In genomic region chr9:110689261-110689779, GRCm38 (mm10) we compare ENCODE assay signal across 11 mouse cellular contexts. TPM values are rescaled to one million over a fixed set of nuclear protein-coding genes. Genes with fewer than 3 reads are reported as not detected.
A peak's percentile ranks its signal among the peaks of the same experiment; 100 is the strongest.
DNase-seq lines count a peak whose midpoint lies in the region; ATAC-seq lines count a peak whose summit lies in the region.
"Had no signal": no experiment of that assay in that cellular context is flagged by ENCODE, and none has a peak within 500 bp of the region (broad histone marks: within the 10 kb centered on the region; RNA-seq: fewer than 3 reads in every experiment).

No protein-coding gene starts in this region.

- H3K27me3 ChIP-seq in intestine, embryonic 16.5 days (replicated peaks; ENCODE audit: control insufficient read depth, insufficient read depth, low read length), result no peaks in the 10 kb centered on the region
- H3K27me3 ChIP-seq: hindbrain, embryonic 12.5 days; limb, embryonic 15.5 days had no signal

- peak overlapping the region; percentile 50 for H3K27ac ChIP-seq in intestine, embryonic 16.5 days (ENCODE audit: low read length)
- H3K27ac ChIP-seq: forebrain, embryonic 10.5 days; hindbrain, embryonic 12.5 days; limb, embryonic 15.5 days had no signal

- H3K4me1 ChIP-seq in intestine, embryonic 16.5 days (ENCODE audit: control insufficient read depth, insufficient read depth, low read length), result peaks cover 29% of the 10 kb centered on the region

- DNase-seq in R1 (ENCODE audit: low read depth, low spot score), result peak; percentile 16
- peak; percentile 77 for DNase-seq in large intestine, adult 2 months (ENCODE audit: low read depth, low spot score)
- DNase-seq in lung, postnatal 10 days, result peak; percentile 55
- DNase-seq in frontal cortex, adult 2 months (ENCODE audit: extremely low spot score in 1 of 2, low spot score in 1 of 2), result no peak
- no peak for DNase-seq in right cerebral cortex, adult 18-20 months
- DNase-seq in thymus, postnatal 25 days, result no peak
- DNase-seq: embryo, embryonic 11 days had no signal

- H3K36me3 ChIP-seq in intestine, embryonic 16.5 days (ENCODE audit: control insufficient read depth, insufficient read depth, low read length), result no peaks in the 10 kb centered on the region; the same call in 1 of the 2 replicates

- no peaks in the 10 kb centered on the region for H3K9me3 ChIP-seq in intestine, embryonic 16.5 days (ENCODE audit: control insufficient read depth, low read length)
- H3K9me3 ChIP-seq: forebrain, embryonic 10.5 days; hindbrain, embryonic 12.5 days; limb, embryonic 15.5 days had no signal

- peak; percentile 72 for ATAC-seq in intestine, embryonic 16.5 days

- peak overlapping the region; percentile 30; the same call in 1 of the 2 replicates for H3K4me2 ChIP-seq in intestine, embryonic 16.5 days (ENCODE audit: low read depth, low read length)
- H3K4me2 ChIP-seq: hindbrain, embryonic 12.5 days; limb, embryonic 15.5 days had no signal

- 56% methylated on average over 8 of the region's 8 CpGs for WGBS in intestine, embryonic 16.5 days
- 35% methylated on average over 8 of the region's 8 CpGs for WGBS in large intestine, adult 2 months

- H3K4me3 ChIP-seq in intestine, embryonic 16.5 days (ENCODE audit: low read length), result no peak overlapping the region
- H3K4me3 ChIP-seq: forebrain, embryonic 10.5 days; hindbrain, embryonic 12.5 days; limb, embryonic 15.5 days had no signal

- H3K9ac ChIP-seq in intestine, embryonic 16.5 days (ENCODE audit: low read depth, low read length), result no peak overlapping the region
- H3K9ac ChIP-seq: hindbrain, embryonic 12.5 days; limb, embryonic 15.5 days had no signal

RNA-seq across cellular contexts. Expression of gene Ccdc12, which starts 33.0 kb away (rescaled TPM):
- polyA plus RNA-seq in intestine, embryonic 16.5 days (2015; fragmentation: Nextera tagmentation; extraction: Ambion mirVana), result 168 and 188 TPM in 2 replicates
- polyA plus RNA-seq in large intestine, adult 2 months (2012; rRNA removed), result 128 and 129 TPM in 2 replicates
- 105 and 106 TPM in 2 replicates for polyA plus RNA-seq in frontal cortex, adult 2 months (2012; rRNA removed)

RNA-seq across cellular contexts. Expression of gene Nbeal2, which starts 35.4 kb away (rescaled TPM):
- 4.0 and 4.2 TPM in 2 replicates for polyA plus RNA-seq in intestine, embryonic 16.5 days (2015; fragmentation: Nextera tagmentation; extraction: Ambion mirVana)
- polyA plus RNA-seq in large intestine, adult 2 months (2012; rRNA removed), result 19.3 and 25.2 TPM in 2 replicates
- polyA plus RNA-seq in frontal cortex, adult 2 months (2012; rRNA removed), result 22.4 and 24.5 TPM in 2 replicates

RNA-seq across cellular contexts. Expression of gene Myl3, which starts 52.3 kb away (rescaled TPM):
- polyA plus RNA-seq in intestine, embryonic 16.5 days (2015; fragmentation: Nextera tagmentation; extraction: Ambion mirVana), result 0.67 and 0.71 TPM in 2 replicates
- polyA plus RNA-seq in large intestine, adult 2 months (2012; rRNA removed), result 0.17 TPM in 1 of 2 replicates, not detected in the other
- polyA plus RNA-seq in frontal cortex, adult 2 months (2012; rRNA removed), result 0.32 and 0.46 TPM in 2 replicates

RNA-seq across cellular contexts. Expression of gene Pth1r, which starts 57.6 kb away (rescaled TPM):
- polyA plus RNA-seq in intestine, embryonic 16.5 days (2015; fragmentation: Nextera tagmentation; extraction: Ambion mirVana), result 15.4 and 16.4 TPM in 2 replicates
- 7.9 and 8.8 TPM in 2 replicates for polyA plus RNA-seq in large intestine, adult 2 months (2012; rRNA removed)
- polyA plus RNA-seq in frontal cortex, adult 2 months (2012; rRNA removed), result 6.9 and 9.1 TPM in 2 replicates

Comparison
In these comparisons a context has a peak if more than half of its experiments do, and no peak if none do; other contexts are left out.
1. DNase-seq: peak in R1 (single experiment), large intestine, adult 2 months (single experiment) and lung, postnatal 10 days (single experiment); none in frontal cortex, adult 2 months (0 of 2), right cerebral cortex, adult 18-20 months (single experiment) and thymus, postnatal 25 days (single experiment).